Mouse (Mus musculus): ENCODE data around the gene Gm525. TPM values are rescaled to one million over a fixed set of nuclear protein-coding genes. Genes with fewer than 3 reads are reported as not detected.
"Not testable (repeated sequence)": the region's sequence is repeated elsewhere in the genome, so short reads cannot be mapped to it uniquely, and the experiment has no call there.

Gm525 gene
- polyA plus RNA-seq, 1 experiment = 4.7 TPM

DNA sequence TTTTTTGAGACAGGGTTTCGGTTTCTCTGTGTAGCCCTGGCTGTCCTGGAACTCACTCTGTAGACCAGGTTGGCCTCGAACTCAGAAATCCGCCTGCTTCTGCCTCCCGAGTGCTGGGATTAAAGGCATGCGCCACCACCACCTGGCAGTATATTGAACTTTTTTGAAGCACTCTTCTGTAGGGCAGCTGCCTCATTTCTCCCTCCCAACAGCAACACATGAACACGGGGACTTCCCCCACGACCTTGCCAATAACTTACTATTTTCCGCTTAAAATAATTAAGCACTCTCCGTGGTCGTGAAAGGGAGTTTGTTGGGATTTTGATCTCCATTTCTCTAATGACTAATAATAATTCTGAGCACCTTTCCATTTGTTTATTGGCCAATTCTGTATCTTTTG, 23.7 kb downstream of the Gm525 start:
- not testable (repeated sequence) for DNase-seq (ENCODE audit: low read depth)

- no peak for DNase-seq (ENCODE audit: low read depth)
Observed at GRCm38 (mm10) chr11:89098083-89098835, 24.6 kb downstream of the Gm525 start.

GRCm38 (mm10) chr11:89098930-89099329, 25.3 kb downstream of the Gm525 start:
- no peak for DNase-seq (ENCODE audit: low read depth)

GRCm38 (mm10) chr11:89100403-89100802, 26.8 kb downstream of the Gm525 start:
- DNase-seq (ENCODE audit: low read depth) = no peak

- DNase-seq (ENCODE audit: low read depth) = no peak
Observed at GRCm38 (mm10) chr11:89100826-89101321, 27.2 kb downstream of the Gm525 start.

DNA sequence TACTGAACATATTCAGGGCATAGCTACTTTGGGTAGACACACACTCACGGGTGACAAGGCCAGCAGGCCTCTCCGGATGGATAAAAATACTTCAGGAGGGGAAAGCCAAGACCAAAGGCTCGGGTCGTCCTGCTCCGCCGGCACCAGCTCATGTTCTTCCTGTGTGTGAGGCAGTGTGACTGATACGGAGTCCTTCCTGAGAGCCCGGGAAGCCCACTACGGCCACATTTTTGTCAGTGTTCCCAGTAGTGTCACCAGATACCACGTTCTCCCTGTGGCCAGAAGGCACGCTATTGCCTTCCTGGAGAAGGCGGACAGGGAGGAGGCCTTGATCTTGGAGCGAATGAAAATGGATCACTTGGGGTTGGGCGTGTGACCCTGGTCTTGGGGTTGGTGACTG, 29.5 kb downstream of the Gm525 start:
- DNase-seq (ENCODE audit: low read depth) = no peak

DNA sequence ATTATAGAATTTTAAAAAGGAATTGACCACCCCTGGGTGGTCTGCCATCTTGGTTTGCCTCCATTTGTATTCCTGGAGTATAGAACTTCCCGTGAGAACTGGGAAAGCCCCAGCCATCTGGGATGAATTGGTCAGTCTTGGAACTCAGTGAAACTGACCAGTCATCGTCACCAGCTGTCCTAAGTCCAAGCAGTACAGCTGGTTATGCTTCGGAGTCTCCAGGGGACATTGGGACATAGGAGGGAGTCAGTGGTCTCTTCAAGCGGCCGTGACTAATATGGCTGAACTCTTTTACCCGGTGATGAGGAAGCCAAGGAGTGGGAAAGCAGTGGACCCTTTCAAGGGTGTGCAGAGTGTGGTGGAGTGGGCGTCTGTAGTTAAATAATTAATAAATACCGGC, 31.6 kb downstream of the Gm525 start:
- DNase-seq (ENCODE audit: low read depth) = no peak

DNA sequence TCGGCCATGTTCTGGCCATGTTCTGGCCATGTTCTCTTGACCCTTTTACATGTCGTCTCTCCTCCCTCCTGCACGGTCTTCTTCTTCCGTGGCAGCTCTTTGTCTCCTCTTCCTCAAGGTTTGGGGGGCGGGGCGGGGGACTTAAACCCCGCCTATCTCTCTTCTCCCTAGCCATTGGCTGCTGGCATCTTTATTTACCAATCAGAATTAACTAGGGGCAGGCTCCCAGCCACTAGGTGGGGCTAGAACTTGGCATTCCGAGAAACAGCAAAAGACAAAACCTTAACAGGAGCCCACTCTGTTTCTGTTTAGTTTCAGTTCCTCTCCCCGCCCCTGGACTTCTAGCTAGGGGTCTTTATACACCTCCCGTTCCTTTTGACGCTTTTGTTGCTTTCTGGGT, 32.2 kb downstream of the Gm525 start:
- DNase-seq (ENCODE audit: low read depth) = no peak

DNA sequence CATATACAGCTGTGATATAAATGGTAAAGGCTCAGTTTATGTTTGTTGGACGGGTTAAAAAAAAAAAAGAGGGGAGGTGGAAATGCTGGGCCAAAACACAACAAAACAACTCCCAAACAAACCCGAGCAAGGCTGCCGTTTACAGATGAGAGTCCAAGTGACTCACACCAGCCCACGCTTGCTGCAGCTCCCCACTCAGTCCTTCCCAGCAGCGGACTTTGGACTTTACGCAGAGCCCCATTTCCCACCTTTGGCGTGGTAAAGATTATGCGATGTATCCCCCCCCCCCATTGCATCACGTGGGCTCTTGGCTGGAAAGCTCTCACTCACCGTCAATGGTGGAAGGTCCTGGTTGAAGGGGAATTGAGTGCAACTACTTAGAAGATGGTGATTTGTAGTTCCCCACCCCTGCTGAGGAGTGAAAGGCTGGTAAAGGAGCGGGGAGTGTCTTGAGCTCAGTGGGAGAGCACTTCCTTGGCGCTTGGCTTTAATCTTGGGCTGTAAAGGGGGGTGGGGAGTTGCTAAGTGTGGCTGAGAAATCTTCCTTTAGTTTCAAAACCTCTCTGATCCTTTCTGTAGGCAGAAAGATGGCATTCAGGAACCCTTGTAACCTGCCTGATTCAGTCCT, 33.7 kb downstream of the Gm525 start:
- DNase-seq (ENCODE audit: low read depth) = no peak

DNA sequence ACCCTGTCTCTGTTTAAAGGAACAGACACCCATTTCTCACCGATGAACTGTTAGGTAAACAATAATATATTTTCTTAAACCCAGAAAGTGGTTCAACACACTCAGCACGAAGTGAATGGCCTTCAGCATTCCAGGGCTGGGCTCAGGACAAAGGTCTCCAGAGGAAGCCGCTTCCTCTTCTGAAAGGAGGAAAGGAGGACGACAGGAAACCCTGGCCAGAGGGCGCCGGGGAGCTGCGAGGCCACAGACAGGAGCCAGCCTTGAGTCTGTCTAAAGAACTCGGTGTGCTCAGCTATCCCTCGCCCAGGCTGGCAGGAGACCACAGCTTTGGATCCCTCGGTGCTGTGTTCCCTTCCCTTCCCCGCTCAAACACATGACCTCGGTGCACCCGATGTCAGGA, 50.8 kb downstream of the Gm525 start:
- DNase-seq (ENCODE audit: low read depth) = no peak

GRCm38 (mm10) chr11:89130856-89131255, 57.2 kb downstream of the Gm525 start:
- DNase-seq (ENCODE audit: low read depth) = no peak

GRCm38 (mm10) chr11:89132406-89132805, 58.8 kb downstream of the Gm525 start:
- DNase-seq (ENCODE audit: low read depth) = no peak

GRCm38 (mm10) chr11:89134211-89134610, 60.6 kb downstream of the Gm525 start:
- no peak for DNase-seq (ENCODE audit: low read depth)

DNA sequence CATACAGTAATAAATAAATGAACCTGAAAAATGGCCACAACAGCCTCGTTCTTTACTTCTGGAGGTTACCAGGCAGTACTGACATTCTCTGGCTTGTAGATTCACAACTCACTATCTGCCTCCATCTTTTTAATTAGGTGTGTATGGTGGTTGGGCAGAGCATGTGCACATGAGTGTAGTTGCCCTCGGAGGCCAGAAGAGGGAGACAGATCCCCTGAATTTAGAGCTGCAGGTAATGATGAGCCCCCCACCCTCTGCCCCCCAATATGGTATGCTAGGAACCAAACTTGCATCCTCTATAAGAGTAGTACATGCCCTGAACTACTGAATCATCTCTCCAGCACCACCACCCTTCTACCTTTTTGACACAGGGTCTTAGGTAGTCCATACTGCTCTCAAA, 64.3 kb downstream of the Gm525 start:
- no peak for DNase-seq (ENCODE audit: low read depth)

Other genes with a start within 250 kb of the Gm525 start
- 54.1 and 56.3 TPM in 2 replicates for gene Akap1, start 209.3 kb upstream of the Gm525 start, polyA plus RNA-seq (2012; rRNA removed)
- gene Scpep1, start 118.4 kb upstream of the Gm525 start, polyA plus RNA-seq (2012; rRNA removed) = 20.7 and 25.7 TPM in 2 replicates
- 3.6 and 4.6 TPM in 2 replicates for gene Elobl, start 106.9 kb upstream of the Gm525 start, polyA plus RNA-seq (2012; rRNA removed)
- gene Coil, start 103.6 kb upstream of the Gm525 start, polyA plus RNA-seq (2012; rRNA removed) = 3.9 and 4.7 TPM in 2 replicates
- 14.0 and 22.2 TPM in 2 replicates for gene Trim25, start 74.5 kb upstream of the Gm525 start, polyA plus RNA-seq (2012; rRNA removed)
- gene Dgke, start 7.0 kb upstream of the Gm525 start, polyA plus RNA-seq (2012; rRNA removed) = 6.6 and 7.3 TPM in 2 replicates
- gene Nog, start 228.5 kb downstream of the Gm525 start, polyA plus RNA-seq (2012; rRNA removed) = 2.2 and 2.6 TPM in 2 replicates